Mouse (Mus musculus) myocyte (in vitro differentiated cells): Measurements from ENCODE around the gene Robo1. TPM values are rescaled to one million over a fixed set of nuclear protein-coding genes. Genes with fewer than 3 reads are reported as not detected.

ENCODE experiments used
- H3K27me3 ChIP-seq: one replicate; pipeline ENCODE4 v1.6.1; 2011; ENCODE audit not compliant: control insufficient read depth, insufficient read depth, insufficient read length
- H3K36me3 ChIP-seq: one replicate; pipeline ENCODE4 v1.6.1; 2011; ENCODE audit not compliant: control insufficient read depth, insufficient read depth
- H3K4me2 ChIP-seq: one replicate; pipeline ENCODE4 v1.6.1; 2011; ENCODE audit warnings: low read depth, control low read depth
- H3K4me3 ChIP-seq: one replicate; pipeline ENCODE4 v1.5.1; 2011; ENCODE audit warnings: mild to moderate bottlenecking, control low read depth, moderate library complexity
- H3K79me2 ChIP-seq: one replicate; pipeline ENCODE4 v1.6.1; 2011; ENCODE audit not compliant: control insufficient read depth, insufficient read depth
- H3ac ChIP-seq: one replicate; pipeline ENCODE4 v1.6.1; 2011; ENCODE audit not compliant: control insufficient read depth, insufficient read length
- CEBPB ChIP-seq: IDR thresholded peaks from 2 replicates; pipeline ENCODE4 v1.6.1; 2011; ENCODE audit warnings: mild to moderate bottlenecking, moderate library complexity; ENCODE audit not compliant: poor library complexity, insufficient read depth, severe bottlenecking
- E2F4 ChIP-seq: IDR thresholded peaks from one replicate; pipeline ENCODE4 v1.6.1; 2011; ENCODE audit warnings: mild to moderate bottlenecking, control low read depth, moderate library complexity; ENCODE audit not compliant: insufficient read depth
- MAX ChIP-seq: IDR thresholded peaks from one replicate; pipeline ENCODE4 v1.6.1; 2011; ENCODE audit warnings: low read depth, mild to moderate bottlenecking, control low read depth
- MYOD1 ChIP-seq, 3 experiments: IDR thresholded peaks; one replicate each; pipeline ENCODE4 v1.6.1; 2011; ENCODE audit warnings: control low read depth in 2 of 3, low read depth in 2 of 3, mild to moderate bottlenecking in 2 of 3, moderate library complexity in 1 of 3; ENCODE audit not compliant: insufficient read length in 2 of 3, control insufficient read depth in 1 of 3
- MYOG ChIP-seq, 3 experiments: IDR thresholded peaks; one replicate each; pipeline ENCODE4 v1.6.1; 2011; ENCODE audit warnings: control low read depth in 2 of 3, low read depth in 2 of 3, mild to moderate bottlenecking in 2 of 3; ENCODE audit not compliant: insufficient read length in 2 of 3, control insufficient read depth in 1 of 3, insufficient read depth in 1 of 3
- POLR2A ChIP-seq: IDR thresholded peaks from one replicate; pipeline ENCODE4 v1.6.1; 2011; ENCODE audit warnings: low read depth, mild to moderate bottlenecking, control low read depth, moderate library complexity; ENCODE audit not compliant: insufficient read length
- POLR2AphosphoS2 ChIP-seq: IDR thresholded peaks from one replicate; pipeline ENCODE4 v1.6.1; 2011; ENCODE audit warnings: low read depth, control low read depth; ENCODE audit not compliant: insufficient read length
- REST ChIP-seq: IDR thresholded peaks from one replicate; pipeline ENCODE4 v1.6.1; 2011; ENCODE audit warnings: mild to moderate bottlenecking, control low read depth, moderate library complexity; ENCODE audit not compliant: insufficient read depth, insufficient read length
- SRF ChIP-seq: IDR thresholded peaks from one replicate; pipeline ENCODE4 v1.6.1; 2011; ENCODE audit warnings: low read depth; ENCODE audit not compliant: control insufficient read depth, insufficient read length
- TCF12 ChIP-seq: IDR thresholded peaks from one replicate; pipeline ENCODE4 v1.6.1; 2011; ENCODE audit warnings: mild to moderate bottlenecking, control low read depth; ENCODE audit not compliant: poor library complexity, insufficient read depth, severe bottlenecking
- TCF3 ChIP-seq: IDR thresholded peaks from one replicate; pipeline ENCODE4 v1.6.1; 2011; ENCODE audit warnings: low read depth, control low read depth; ENCODE audit not compliant: insufficient read length
- USF1 ChIP-seq: IDR thresholded peaks from one replicate; pipeline ENCODE4 v1.6.1; 2011; ENCODE audit warnings: low read depth, mild to moderate bottlenecking, control low read depth, moderate library complexity
- polyA plus RNA-seq: library from polyadenylated mRNA; unstranded; fragments of >200 nt; fragmentation: generic; extraction: Trizol; gene quantifications from one replicate; pipeline ENCODE4 v1.2.1, GENCODE M21; 2012; ENCODE audit warnings: missing spikeins

Gene Robo1
- polyA plus RNA-seq, 1 experiment = 3.5 TPM

- H3K27me3 ChIP-seq = no peaks in the 10 kb centered on the region
- H3ac ChIP-seq = no peak overlapping the region
- H3K4me3 ChIP-seq = no peak overlapping the region
- H3K36me3 ChIP-seq = no peaks in the 10 kb centered on the region
- H3K79me2 ChIP-seq = peaks cover 4% of the 10 kb centered on the region
- H3K4me2 ChIP-seq = peak overlapping the region; percentile 91
- TF ChIP-seq E2F4 (no peak), MYOG (IDR thresholded peaks at IDR 0.05; ENCODE audit: control insufficient read depth in 1 of 3, insufficient read depth in 1 of 3, insufficient read length in 2 of 3, low read depth in 2 of 3) (no peak), TCF12 (no peak), SRF (no peak)
Measured at GRCm38 (mm10) chr16:72808351-72808750, 500.2 kb downstream of the Robo1 start.

DNA sequence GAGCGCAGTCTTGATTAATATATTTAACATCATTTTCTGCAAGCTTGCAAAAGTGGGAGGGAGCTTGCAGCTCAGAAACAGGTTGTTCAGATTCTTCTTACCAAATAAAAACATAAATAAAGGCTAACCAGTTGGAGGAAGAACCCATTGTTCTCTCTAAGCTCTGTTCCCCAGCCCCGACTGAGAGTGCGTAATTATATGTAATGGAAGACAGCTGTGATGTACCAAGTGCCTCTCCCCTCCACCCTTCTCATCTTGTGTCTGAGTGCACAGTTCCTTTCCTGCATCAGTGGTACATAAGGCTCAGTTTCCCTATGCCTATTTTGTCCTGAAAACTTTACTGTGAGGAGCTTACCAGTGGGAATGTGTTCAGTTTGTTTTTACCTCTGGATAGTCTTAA lies 502.8 kb downstream of the Robo1 start:
- Histone ChIP-seq H3K4me2 (peak overlapping the region; percentile 51), H3K36me3 (no peaks in the 10 kb centered on the region), H3K27me3 (no peaks in the 10 kb centered on the region), H3ac (no peak overlapping the region), H3K4me3 (no peak overlapping the region), H3K79me2 (peaks cover 4% of the 10 kb centered on the region)
- TF ChIP-seq MYOD1 (IDR thresholded peaks at IDR 0.05; ENCODE audit: control insufficient read depth in 1 of 3, insufficient read length in 2 of 3, low read depth in 2 of 3) = no peak
- no peak for TF ChIP-seq CEBPB
- TF ChIP-seq POLR2AphosphoS2 = no peak

GRCm38 (mm10) chr16:72811494-72811893 lies 503.4 kb downstream of the Robo1 start:
- Histone ChIP-seq H3K36me3 (no peaks in the 10 kb centered on the region), H3K4me3 (no peak overlapping the region), H3ac (no peak overlapping the region), H3K27me3 (no peaks in the 10 kb centered on the region), H3K79me2 (peaks cover 4% of the 10 kb centered on the region), H3K4me2 (peak overlapping the region; percentile 51)
- TF ChIP-seq CEBPB (no peak), TCF12 (no peak), REST (no peak), USF1 (no peak), MYOD1 (IDR thresholded peaks at IDR 0.05; ENCODE audit: control insufficient read depth in 1 of 3, insufficient read length in 2 of 3, low read depth in 2 of 3) (no peak)

GRCm38 (mm10) chr16:72811908-72812307 lies 503.8 kb downstream of the Robo1 start:
- Histone ChIP-seq H3K36me3 (no peaks in the 10 kb centered on the region), H3K4me2 (peak overlapping the region; percentile 51), H3K79me2 (peaks cover 4% of the 10 kb centered on the region), H3K4me3 (no peak overlapping the region), H3ac (no peak overlapping the region), H3K27me3 (no peaks in the 10 kb centered on the region)
- TF ChIP-seq CEBPB (no peak), POLR2AphosphoS2 (no peak), MYOD1 (IDR thresholded peaks at IDR 0.05; ENCODE audit: control insufficient read depth in 1 of 3, insufficient read length in 2 of 3, low read depth in 2 of 3) (no peak), TCF3 (no peak), TCF12 (no peak), USF1 (no peak), E2F4 (no peak), REST (no peak), MAX (no peak), POLR2A (no peak), MYOG (IDR thresholded peaks at IDR 0.05; ENCODE audit: control insufficient read depth in 1 of 3, insufficient read depth in 1 of 3, insufficient read length in 2 of 3, low read depth in 2 of 3) (no peak), SRF (no peak)

DNA sequence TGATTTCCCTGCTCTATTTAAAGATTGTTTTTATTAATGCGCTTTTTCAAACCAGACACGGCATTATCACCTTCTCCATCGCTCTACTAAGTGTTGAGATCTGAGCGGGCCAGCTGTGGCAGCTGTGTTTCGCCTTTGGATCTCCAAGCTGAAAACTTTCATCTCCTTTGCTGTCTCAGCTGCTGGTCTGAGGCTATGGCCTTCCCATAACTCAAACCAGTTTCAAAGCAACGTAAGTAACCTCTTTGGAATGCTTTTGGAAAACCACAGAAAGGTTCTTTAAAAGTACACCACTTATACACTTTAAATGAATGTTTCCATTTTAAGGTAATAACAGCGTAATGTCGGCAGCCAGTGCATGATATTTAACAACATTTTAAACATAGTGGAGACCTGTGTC lies 520.3 kb downstream of the Robo1 start:
- Histone ChIP-seq H3ac (no peak overlapping the region), H3K4me2 (no peak overlapping the region), H3K4me3 (no peak overlapping the region), H3K27me3 (no peaks in the 10 kb centered on the region), H3K79me2 (no peaks in the 10 kb centered on the region), H3K36me3 (no peaks in the 10 kb centered on the region)
- TF ChIP-seq MAX (no peak), POLR2AphosphoS2 (no peak), TCF12 (no peak), REST (no peak), MYOD1 (IDR thresholded peaks at IDR 0.05; ENCODE audit: control insufficient read depth in 1 of 3, insufficient read length in 2 of 3, low read depth in 2 of 3) (peak in 2 of 3 experiments; percentile 33 to 36), SRF (no peak), POLR2A (no peak), USF1 (no peak), TCF3 (no peak)

- TF ChIP-seq MYOG (IDR thresholded peaks at IDR 0.05; ENCODE audit: control insufficient read depth in 1 of 3, insufficient read depth in 1 of 3, insufficient read length in 2 of 3, low read depth in 2 of 3) (no peak), SRF (no peak), REST (no peak), TCF3 (no peak), USF1 (no peak), CEBPB (no peak), MYOD1 (IDR thresholded peaks at IDR 0.05; ENCODE audit: control insufficient read depth in 1 of 3, insufficient read length in 2 of 3, low read depth in 2 of 3) (no peak), TCF12 (no peak), E2F4 (no peak)
- Histone ChIP-seq H3K4me3 (no peak overlapping the region), H3K79me2 (no peaks in the 10 kb centered on the region), H3ac (no peak overlapping the region), H3K36me3 (no peaks in the 10 kb centered on the region), H3K27me3 (no peaks in the 10 kb centered on the region), H3K4me2 (no peak overlapping the region)
Measured at GRCm38 (mm10) chr16:72829530-72829929, 521.4 kb downstream of the Robo1 start.
